Mouse (Mus musculus): ENCODE results near the gene Nr2c2. TPM values are rescaled to one million over a fixed set of nuclear protein-coding genes. Genes with fewer than 3 reads are reported as not detected.

Gene Nr2c2
- total RNA-seq, 2 experiments from 2014 or later = 46.5 to 63.6 TPM

DNA sequence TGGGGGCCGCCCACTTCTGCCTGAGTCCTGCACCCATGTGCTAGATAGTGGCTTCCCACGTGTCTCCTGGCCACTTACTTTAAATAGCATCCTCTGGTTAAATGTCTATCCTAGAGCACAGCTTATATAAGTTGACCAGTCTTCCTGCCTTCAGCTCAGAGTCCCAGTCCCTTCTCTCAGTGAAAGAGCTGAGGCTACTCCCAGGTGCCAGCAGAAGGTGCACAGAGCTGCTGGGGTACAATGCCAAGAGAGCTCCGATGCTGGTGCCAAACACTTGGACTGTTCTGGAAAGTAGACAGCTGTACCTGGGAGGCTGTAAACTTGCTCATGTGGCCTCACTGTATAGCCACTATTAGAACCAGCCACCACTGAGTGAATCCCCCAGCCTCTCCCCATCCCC is 130.8 kb downstream of the Nr2c2 start:
- ATAC-seq (replicated peaks; ENCODE audit: low FRiP score, poor library complexity, severe bottlenecking) = no peak

Other genes with a start within 250 kb of the Nr2c2 start
- 24.7 and 41.4 TPM in 2 replicates for gene Ccdc174, start 213.3 kb upstream of the Nr2c2 start, total RNA-seq (2015; ENCODE audit: low replicate concordance)
- gene Ccdc174, start 213.3 kb upstream of the Nr2c2 start, total RNA-seq (2017; ENCODE audit: low replicate concordance) = 41.1 and 62.2 TPM in 2 replicates
- 2.5 TPM in 1 of 2 replicates, not detected in the other for gene 4930590J08Rik, start 188.6 kb upstream of the Nr2c2 start, total RNA-seq (2015; ENCODE audit: low replicate concordance)
- gene 4930590J08Rik, start 188.6 kb upstream of the Nr2c2 start, total RNA-seq (2017; ENCODE audit: low replicate concordance) = not detected in 2 replicates
- not detected in 2 replicates for gene Fgd5, start 112.5 kb upstream of the Nr2c2 start, total RNA-seq (2015; ENCODE audit: low replicate concordance)
- 0.61 TPM in 1 of 2 replicates, not detected in the other for gene Fgd5, start 112.5 kb upstream of the Nr2c2 start, total RNA-seq (2017; ENCODE audit: low replicate concordance)
- 4.2 and 20.2 TPM in 2 replicates for gene Mrps25, start 92.6 kb downstream of the Nr2c2 start, total RNA-seq (2015; ENCODE audit: low replicate concordance)
- 6.9 and 17.2 TPM in 2 replicates for gene Mrps25, start 92.6 kb downstream of the Nr2c2 start, total RNA-seq (2017; ENCODE audit: low replicate concordance)
- gene Rbsn, start 123.5 kb downstream of the Nr2c2 start, total RNA-seq (2015; ENCODE audit: low replicate concordance) = 4.0 and 5.0 TPM in 2 replicates
- gene Rbsn, start 123.5 kb downstream of the Nr2c2 start, total RNA-seq (2017; ENCODE audit: low replicate concordance) = 9.4 TPM in 2 replicates
- gene Trh, start 153.3 kb downstream of the Nr2c2 start, total RNA-seq (2015; ENCODE audit: low replicate concordance) = not detected in 2 replicates
- gene Trh, start 153.3 kb downstream of the Nr2c2 start, total RNA-seq (2017; ENCODE audit: low replicate concordance) = not detected in 2 replicates